Mouse (Mus musculus): ENCODE measurements around the gene Nek8. TPM values are rescaled to one million over a fixed set of nuclear protein-coding genes. Genes with fewer than 3 reads are reported as not detected.
"Not testable (repeated sequence)": the region's sequence is repeated elsewhere in the genome, so short reads cannot be mapped to it uniquely, and the experiment has no call there.

Gene Nek8
- total and polyA plus RNA-seq, 2 experiments from 2014 or later: 8.1 to 24.6 TPM

GRCm38 (mm10) chr11:78188331-78189233 is 12.1 kb upstream of the Nek8 start, which contains the start of gene Rab34:
TSS of gene Rab34 (plus strand) at chr11:78188430.
- ATAC-seq (ENCODE audit: insufficient read depth, low read depth): peak; percentile 72
- peak within 1 kb of the TSS; percentile 78 for H3K27ac ChIP-seq (ENCODE audit: low read depth)
- no peaks in the 10 kb centered on the region for H3K27me3 ChIP-seq (ENCODE audit: control insufficient read depth, insufficient read depth, low read length)
- under 1% methylated on average over 78 of the region's 80 CpGs for WGBS
- peaks cover 6% of the 10 kb centered on the region; the same call in 1 of the 2 replicates for H3K4me1 ChIP-seq (ENCODE audit: control insufficient read depth, insufficient read depth)
- peaks cover 20% of the 10 kb centered on the region for H3K36me3 ChIP-seq (replicated peaks; ENCODE audit: control insufficient read depth, insufficient read depth, low read length)
- H3K4me3 ChIP-seq (ENCODE audit: low read depth, low read length): peak within 1 kb of the TSS; percentile 71
- peak within 1 kb of the TSS; percentile 78 for H3K9ac ChIP-seq (replicated peaks; ENCODE audit: low read depth, low read length)
- DNase-seq (ENCODE audit: low spot score): peak; percentile 72
- no peaks in the 10 kb centered on the region for H3K9me3 ChIP-seq (replicated peaks; ENCODE audit: control insufficient read depth, low read length)
- H3K4me2 ChIP-seq (ENCODE audit: low read depth, low read length): peak within 1 kb of the TSS; percentile 74
- TF ChIP-seq EP300 (IDR thresholded peaks at IDR 0.05; ENCODE audit: low read depth) (no peak), CTCF (IDR thresholded peaks at IDR 0.05; ENCODE audit: low read depth) (no peak)

- H3K27me3 ChIP-seq (ENCODE audit: control insufficient read depth, insufficient read depth, low read length); H3K4me3 ChIP-seq (ENCODE audit: low read depth, low read length); H3K9ac ChIP-seq (replicated peaks; ENCODE audit: low read depth, low read length); ATAC-seq (ENCODE audit: insufficient read depth, low read depth); H3K9me3 ChIP-seq (replicated peaks; ENCODE audit: control insufficient read depth, low read length); H3K27ac ChIP-seq (ENCODE audit: low read depth); H3K4me2 ChIP-seq (ENCODE audit: low read depth, low read length); DNase-seq (ENCODE audit: low spot score): not testable (repeated sequence)
- peaks cover 12% of the 10 kb centered on the region for H3K4me1 ChIP-seq (ENCODE audit: control insufficient read depth, insufficient read depth)
- WGBS: 91% methylated on average over 6 of the region's 6 CpGs
- peaks cover 25% of the 10 kb centered on the region for H3K36me3 ChIP-seq (replicated peaks; ENCODE audit: control insufficient read depth, insufficient read depth, low read length)
Observed at GRCm38 (mm10) chr11:78184702-78185101, 8.2 kb upstream of the Nek8 start.

- H3K27ac ChIP-seq (ENCODE audit: low read depth): no peak overlapping the region
- H3K9me3 ChIP-seq (replicated peaks; ENCODE audit: control insufficient read depth, low read length): no peaks in the 10 kb centered on the region
- no peak overlapping the region for H3K9ac ChIP-seq (replicated peaks; ENCODE audit: low read depth, low read length)
- H3K27me3 ChIP-seq (ENCODE audit: control insufficient read depth, insufficient read depth, low read length): no peaks in the 10 kb centered on the region
- H3K36me3 ChIP-seq (replicated peaks; ENCODE audit: control insufficient read depth, insufficient read depth, low read length): peaks cover 29% of the 10 kb centered on the region
- H3K4me2 ChIP-seq (ENCODE audit: low read depth, low read length): peak overlapping the region; percentile 83
- 53% methylated on average over 10 of the region's 10 CpGs for WGBS
- ATAC-seq (ENCODE audit: insufficient read depth, low read depth): no peak
- no peak for DNase-seq (ENCODE audit: low spot score)
- H3K4me3 ChIP-seq (ENCODE audit: low read depth, low read length): peak overlapping the region; percentile 94; the same call in 1 of the 2 replicates
- peaks cover 12% of the 10 kb centered on the region for H3K4me1 ChIP-seq (ENCODE audit: control insufficient read depth, insufficient read depth)
- TF ChIP-seq CTCF (IDR thresholded peaks at IDR 0.05; ENCODE audit: low read depth) (no peak), EP300 (IDR thresholded peaks at IDR 0.05; ENCODE audit: low read depth) (no peak)
Observed at GRCm38 (mm10) chr11:78183884-78184514, 7.5 kb upstream of the Nek8 start.

- 1% methylated on average over 38 of the region's 38 CpGs for WGBS
- Histone ChIP-seq H3K27ac (ENCODE audit: low read depth) (peak within 1 kb of the TSS; percentile 90), H3K9ac (replicated peaks; ENCODE audit: low read depth, low read length) (peak within 1 kb of the TSS; percentile 84), H3K36me3 (replicated peaks; ENCODE audit: control insufficient read depth, insufficient read depth, low read length) (peaks cover 29% of the 10 kb centered on the region), H3K4me2 (ENCODE audit: low read depth, low read length) (peak within 1 kb of the TSS; percentile 83), H3K27me3 (ENCODE audit: control insufficient read depth, insufficient read depth, low read length) (no peaks in the 10 kb centered on the region), H3K4me1 (ENCODE audit: control insufficient read depth, insufficient read depth) (peaks cover 12% of the 10 kb centered on the region), H3K9me3 (replicated peaks; ENCODE audit: control insufficient read depth, low read length) (no peaks in the 10 kb centered on the region), H3K4me3 (ENCODE audit: low read depth, low read length) (peak within 1 kb of the TSS; percentile 94)
- ATAC-seq (ENCODE audit: insufficient read depth, low read depth) (peak; percentile 88), DNase-seq (ENCODE audit: low spot score) (peak; percentile 99)
- TF ChIP-seq EP300 (IDR thresholded peaks at IDR 0.05; ENCODE audit: low read depth) (peak; percentile 84), CTCF (IDR thresholded peaks at IDR 0.05; ENCODE audit: low read depth) (peak; percentile 29)
Observed at GRCm38 (mm10) chr11:78182961-78183844, 6.7 kb upstream of the Nek8 start, which contains the start of gene Rpl23a. TSS of gene Rpl23a (minus strand) at chr11:78183584.

- H3K9ac ChIP-seq (replicated peaks; ENCODE audit: low read depth, low read length): peak overlapping the region; percentile 84
- peak overlapping the region; percentile 83 for H3K4me2 ChIP-seq (ENCODE audit: low read depth, low read length)
- no peaks in the 10 kb centered on the region for H3K9me3 ChIP-seq (replicated peaks; ENCODE audit: control insufficient read depth, low read length)
- peaks cover 13% of the 10 kb centered on the region for H3K4me1 ChIP-seq (ENCODE audit: control insufficient read depth, insufficient read depth)
- WGBS: 3% methylated on average over 7 of the region's 7 CpGs
- peak overlapping the region; percentile 90; the same call in 1 of the 2 replicates for H3K27ac ChIP-seq (ENCODE audit: low read depth)
- DNase-seq (ENCODE audit: low spot score): no peak
- no peaks in the 10 kb centered on the region for H3K27me3 ChIP-seq (ENCODE audit: control insufficient read depth, insufficient read depth, low read length)
- H3K36me3 ChIP-seq (replicated peaks; ENCODE audit: control insufficient read depth, insufficient read depth, low read length): peaks cover 29% of the 10 kb centered on the region
- peak overlapping the region; percentile 94 for H3K4me3 ChIP-seq (ENCODE audit: low read depth, low read length)
- no peak for ATAC-seq (ENCODE audit: insufficient read depth, low read depth)
- TF ChIP-seq EP300 (IDR thresholded peaks at IDR 0.05; ENCODE audit: low read depth) (no peak), CTCF (IDR thresholded peaks at IDR 0.05; ENCODE audit: low read depth) (no peak)
Observed at GRCm38 (mm10) chr11:78182450-78182849, 6.0 kb upstream of the Nek8 start.
